Mouse (Mus musculus): ENCODE data around the gene Ptpn13. TPM values are rescaled to one million over a fixed set of nuclear protein-coding genes. Genes with fewer than 3 reads are reported as not detected.

Ptpn13 gene
- total RNA-seq, 1 experiment from 2014 or later, result 0.47 TPM

DNA sequence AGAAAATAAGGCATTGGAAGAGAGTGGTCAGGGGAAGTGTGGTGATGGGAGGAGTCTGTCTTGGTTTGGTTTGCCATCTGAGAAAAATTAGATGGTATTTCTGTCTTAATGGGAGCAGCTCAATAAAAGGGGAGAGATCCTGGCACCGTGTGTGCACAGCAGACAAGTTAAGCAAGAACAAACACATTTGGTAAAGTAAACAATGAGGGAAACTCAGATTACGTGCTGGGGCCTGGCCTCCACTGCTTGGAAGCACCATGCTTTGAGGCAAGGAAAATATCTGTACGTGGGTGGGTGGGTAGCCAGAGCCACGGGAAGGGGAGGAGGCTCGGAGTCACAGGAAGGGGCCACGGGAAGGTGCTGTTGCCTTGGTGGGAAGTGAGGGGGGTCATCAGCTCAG, 74.3 kb downstream of the Ptpn13 start:
- ATAC-seq (ENCODE audit: extremely low read depth, insufficient number of reproducible peaks, low FRiP score, poor library complexity, severe bottlenecking), result no peak

DNA sequence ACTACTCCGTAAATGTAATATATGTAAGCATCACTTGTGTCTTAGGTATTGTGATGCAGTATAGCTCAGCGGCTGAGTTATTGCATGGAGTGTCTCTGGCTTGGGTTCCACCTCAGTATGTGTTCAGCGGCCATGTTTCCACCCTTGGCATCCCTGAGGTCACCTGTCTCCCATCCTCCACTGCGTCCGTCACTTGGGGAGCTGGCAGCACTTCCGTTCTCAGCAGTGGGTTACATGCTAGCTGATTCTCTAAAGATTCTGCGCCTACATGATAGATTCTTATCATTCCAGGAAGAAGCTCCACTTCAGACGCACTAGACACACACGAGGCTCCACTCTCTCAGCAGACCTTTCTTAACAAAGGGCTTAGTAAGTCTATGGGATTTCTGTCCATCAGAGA, 76.1 kb downstream of the Ptpn13 start:
- no peak for ATAC-seq (ENCODE audit: extremely low read depth, insufficient number of reproducible peaks, low FRiP score, poor library complexity, severe bottlenecking)

- no peak for ATAC-seq (ENCODE audit: extremely low read depth, insufficient number of reproducible peaks, low FRiP score, poor library complexity, severe bottlenecking)
Observed at GRCm38 (mm10) chr5:103501839-103502238, 76.8 kb downstream of the Ptpn13 start.

GRCm38 (mm10) chr5:103513162-103513561, 88.2 kb downstream of the Ptpn13 start:
- ATAC-seq (ENCODE audit: extremely low read depth, insufficient number of reproducible peaks, low FRiP score, poor library complexity, severe bottlenecking), result no peak

DNA sequence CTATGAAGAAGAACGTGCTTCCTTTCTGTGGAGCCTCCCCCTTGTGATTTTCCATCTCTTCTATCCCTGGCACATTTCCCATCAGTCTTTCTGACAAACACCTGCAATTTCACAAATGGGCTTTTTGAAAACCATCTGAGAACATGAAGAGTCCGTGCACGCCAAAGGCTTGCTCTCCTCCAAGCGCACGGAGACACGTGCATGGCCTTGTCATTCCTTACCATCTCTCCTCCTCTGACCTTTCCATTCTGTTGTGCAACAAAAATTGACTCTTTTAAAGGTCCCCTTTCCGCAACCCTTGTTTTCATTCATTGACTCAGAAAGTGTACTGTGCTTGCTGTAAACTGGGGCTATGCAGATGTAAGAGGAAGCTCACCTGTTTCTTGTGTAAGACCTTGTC, 89.4 kb downstream of the Ptpn13 start:
- ATAC-seq (ENCODE audit: extremely low read depth, insufficient number of reproducible peaks, low FRiP score, poor library complexity, severe bottlenecking), result no peak

DNA sequence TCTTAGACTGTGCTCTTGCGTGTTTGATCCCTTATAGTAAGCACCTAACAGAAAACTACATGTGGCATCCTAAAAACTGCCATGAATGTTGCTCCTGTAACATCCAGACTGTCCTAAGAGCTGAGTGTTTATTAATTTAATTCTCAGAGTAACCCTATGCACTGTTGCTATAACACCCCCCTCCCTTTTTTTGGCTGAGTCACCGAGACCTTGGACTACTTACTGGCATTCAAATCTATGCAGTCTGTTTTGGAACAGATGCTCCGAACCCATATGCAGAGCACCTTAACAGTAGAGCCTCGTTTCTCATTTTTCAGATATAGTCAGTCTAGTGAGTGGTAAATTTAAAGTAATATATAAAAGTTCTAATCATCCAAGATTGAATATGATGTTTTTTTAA, 90.9 kb downstream of the Ptpn13 start:
- ATAC-seq (ENCODE audit: extremely low read depth, insufficient number of reproducible peaks, low FRiP score, poor library complexity, severe bottlenecking), result no peak

GRCm38 (mm10) chr5:103516555-103516954, 91.6 kb downstream of the Ptpn13 start:
- ATAC-seq (ENCODE audit: extremely low read depth, insufficient number of reproducible peaks, low FRiP score, poor library complexity, severe bottlenecking), result no peak

GRCm38 (mm10) chr5:103517641-103518040, 92.6 kb downstream of the Ptpn13 start:
- ATAC-seq (ENCODE audit: extremely low read depth, insufficient number of reproducible peaks, low FRiP score, poor library complexity, severe bottlenecking), result no peak

DNA sequence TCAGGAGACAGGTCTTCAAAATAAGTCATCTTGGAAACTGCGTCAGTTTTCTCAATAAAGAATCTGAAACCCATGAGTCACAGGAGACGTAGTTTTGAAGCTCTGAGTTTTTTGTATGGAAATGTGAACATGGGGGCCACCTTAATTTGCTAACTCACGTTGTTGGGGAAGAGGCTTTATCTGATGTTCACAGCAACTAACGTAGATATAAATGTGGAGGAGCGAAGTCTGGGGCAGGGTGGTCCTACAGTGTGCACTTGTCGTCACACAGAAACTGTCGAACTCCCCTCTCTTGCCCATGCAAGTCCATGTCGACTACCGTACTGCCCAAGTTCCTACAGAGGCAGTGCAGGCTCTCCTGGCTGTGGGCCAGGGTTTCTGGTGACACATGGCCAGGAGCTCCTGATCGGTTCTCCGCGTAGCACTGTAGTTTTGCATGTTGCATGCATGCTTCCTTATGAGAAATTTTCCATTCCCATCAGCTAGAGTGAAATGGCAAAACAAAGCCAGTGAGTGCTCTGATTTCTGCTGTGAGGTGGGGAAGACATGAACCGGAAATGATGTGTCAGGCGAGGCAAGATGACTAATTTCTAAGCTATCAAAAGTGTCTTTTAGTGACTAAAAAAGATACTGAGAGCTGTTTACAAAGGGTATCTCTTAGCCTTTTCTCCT, 93.9 kb downstream of the Ptpn13 start:
- no peak for ATAC-seq (ENCODE audit: extremely low read depth, insufficient number of reproducible peaks, low FRiP score, poor library complexity, severe bottlenecking)

- ATAC-seq (ENCODE audit: extremely low read depth, insufficient number of reproducible peaks, low FRiP score, poor library complexity, severe bottlenecking), result no peak
Observed at GRCm38 (mm10) chr5:103522371-103522770, 97.4 kb downstream of the Ptpn13 start.

DNA sequence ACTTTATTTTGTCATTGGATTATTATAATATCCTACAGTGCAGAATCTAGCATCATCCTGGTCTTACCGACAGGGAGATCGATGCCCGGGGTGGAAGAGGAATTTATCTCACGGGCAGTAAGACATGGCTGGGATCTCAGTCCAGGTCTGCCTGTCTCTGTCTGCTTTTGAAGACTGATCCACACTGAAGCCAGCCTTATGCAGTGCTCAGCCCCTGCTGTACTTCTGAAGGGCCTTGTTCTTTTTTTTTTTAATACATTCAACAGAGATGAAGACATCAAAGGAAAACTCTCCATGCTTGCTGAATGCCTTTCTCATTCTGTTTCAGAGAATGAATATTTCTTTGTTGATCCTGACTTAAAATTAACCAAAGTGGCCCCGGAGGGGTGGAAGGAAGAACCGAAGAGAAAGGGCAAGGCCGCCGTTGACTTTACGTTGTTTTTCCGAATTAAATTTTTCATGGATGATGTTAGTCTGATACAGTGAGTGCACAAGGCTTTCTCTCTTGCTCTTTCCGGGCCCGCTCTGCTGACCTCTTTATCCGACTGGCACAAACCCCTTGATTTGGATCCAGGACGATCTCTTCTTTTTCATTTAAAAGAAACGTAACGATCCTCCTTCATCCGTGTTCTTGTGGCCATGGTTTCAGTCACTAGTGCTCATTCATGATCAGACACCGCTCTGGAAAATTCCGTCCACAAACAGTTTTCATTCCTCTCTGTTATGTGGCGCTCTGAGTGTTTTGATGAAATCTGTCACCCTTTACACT, 101.9 kb downstream of the Ptpn13 start:
- ATAC-seq (ENCODE audit: extremely low read depth, insufficient number of reproducible peaks, low FRiP score, poor library complexity, severe bottlenecking), result no peak

- no peak for ATAC-seq (ENCODE audit: extremely low read depth, insufficient number of reproducible peaks, low FRiP score, poor library complexity, severe bottlenecking)
Observed at GRCm38 (mm10) chr5:103527437-103527718, 102.4 kb downstream of the Ptpn13 start.

- no peak for ATAC-seq (ENCODE audit: extremely low read depth, insufficient number of reproducible peaks, low FRiP score, poor library complexity, severe bottlenecking)
Observed at GRCm38 (mm10) chr5:103530214-103530613, 105.2 kb downstream of the Ptpn13 start.

- no peak for ATAC-seq (ENCODE audit: extremely low read depth, insufficient number of reproducible peaks, low FRiP score, poor library complexity, severe bottlenecking)
Observed at GRCm38 (mm10) chr5:103532841-103533390, 107.9 kb downstream of the Ptpn13 start.

DNA sequence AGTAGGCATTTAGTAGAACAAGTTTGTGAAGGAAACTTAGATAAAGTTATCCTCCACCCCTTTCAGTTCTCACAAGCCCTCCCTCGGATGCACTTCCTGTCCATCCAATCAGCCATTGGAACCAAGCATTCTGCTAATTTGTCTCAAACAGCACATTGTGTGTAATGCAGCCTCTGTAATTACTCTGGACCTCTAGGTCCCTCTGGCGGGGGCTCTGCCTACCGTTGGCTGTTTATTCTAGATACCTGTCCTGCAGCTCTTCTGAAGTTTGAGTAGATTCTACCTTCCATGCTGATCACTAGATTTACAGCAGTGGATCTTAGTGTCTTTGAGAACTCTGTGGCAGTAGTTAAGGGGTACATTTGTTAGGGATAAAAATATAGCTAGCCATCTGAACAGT, 109.5 kb downstream of the Ptpn13 start:
- no peak for ATAC-seq (ENCODE audit: extremely low read depth, insufficient number of reproducible peaks, low FRiP score, poor library complexity, severe bottlenecking)

GRCm38 (mm10) chr5:103537429-103537828, 112.4 kb downstream of the Ptpn13 start:
- ATAC-seq (ENCODE audit: extremely low read depth, insufficient number of reproducible peaks, low FRiP score, poor library complexity, severe bottlenecking), result no peak

DNA sequence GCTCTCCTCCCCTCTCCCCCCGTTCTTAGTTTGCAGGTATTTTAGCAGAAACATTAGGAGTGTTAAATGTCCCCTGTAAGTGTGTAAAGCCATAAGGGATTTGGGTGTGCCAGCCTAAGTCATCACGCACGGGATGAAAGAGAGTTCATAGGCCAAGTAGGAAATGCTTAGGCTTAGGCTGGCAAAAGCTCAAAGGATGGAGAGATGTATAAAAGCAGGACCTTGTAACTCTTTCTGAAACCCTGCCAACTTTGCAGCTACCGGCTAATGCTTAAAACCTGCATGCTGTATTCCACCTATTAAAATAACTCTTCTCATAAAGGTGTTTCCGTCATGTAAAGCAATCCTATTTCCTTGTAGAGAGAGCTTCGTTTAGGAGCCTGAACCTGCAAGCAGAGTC, 115.6 kb downstream of the Ptpn13 start:
- ATAC-seq (ENCODE audit: extremely low read depth, insufficient number of reproducible peaks, low FRiP score, poor library complexity, severe bottlenecking), result no peak

GRCm38 (mm10) chr5:103541136-103541535, 116.1 kb downstream of the Ptpn13 start:
- no peak for ATAC-seq (ENCODE audit: extremely low read depth, insufficient number of reproducible peaks, low FRiP score, poor library complexity, severe bottlenecking)

- ATAC-seq (ENCODE audit: extremely low read depth, insufficient number of reproducible peaks, low FRiP score, poor library complexity, severe bottlenecking), result no peak
Observed at GRCm38 (mm10) chr5:103541542-103541941, 116.5 kb downstream of the Ptpn13 start.

GRCm38 (mm10) chr5:103545381-103546000, 120.5 kb downstream of the Ptpn13 start:
- no peak for ATAC-seq (ENCODE audit: extremely low read depth, insufficient number of reproducible peaks, low FRiP score, poor library complexity, severe bottlenecking)

All from neutrophil, adult 5-6 weeks (primary cell).